Mouse (Mus musculus) B cell, adult 2 months (primary cell): ENCODE data around the gene Kat8.
"Not testable (repeated sequence)": the region's sequence is repeated elsewhere in the genome, so short reads cannot be mapped to it uniquely, and the experiment has no call there.

Experiments used
- DNase-seq, 2 experiments: peaks; one replicate each; pipeline ENCODE4 v3.0.0; 2022

Gene Kat8

DNA sequence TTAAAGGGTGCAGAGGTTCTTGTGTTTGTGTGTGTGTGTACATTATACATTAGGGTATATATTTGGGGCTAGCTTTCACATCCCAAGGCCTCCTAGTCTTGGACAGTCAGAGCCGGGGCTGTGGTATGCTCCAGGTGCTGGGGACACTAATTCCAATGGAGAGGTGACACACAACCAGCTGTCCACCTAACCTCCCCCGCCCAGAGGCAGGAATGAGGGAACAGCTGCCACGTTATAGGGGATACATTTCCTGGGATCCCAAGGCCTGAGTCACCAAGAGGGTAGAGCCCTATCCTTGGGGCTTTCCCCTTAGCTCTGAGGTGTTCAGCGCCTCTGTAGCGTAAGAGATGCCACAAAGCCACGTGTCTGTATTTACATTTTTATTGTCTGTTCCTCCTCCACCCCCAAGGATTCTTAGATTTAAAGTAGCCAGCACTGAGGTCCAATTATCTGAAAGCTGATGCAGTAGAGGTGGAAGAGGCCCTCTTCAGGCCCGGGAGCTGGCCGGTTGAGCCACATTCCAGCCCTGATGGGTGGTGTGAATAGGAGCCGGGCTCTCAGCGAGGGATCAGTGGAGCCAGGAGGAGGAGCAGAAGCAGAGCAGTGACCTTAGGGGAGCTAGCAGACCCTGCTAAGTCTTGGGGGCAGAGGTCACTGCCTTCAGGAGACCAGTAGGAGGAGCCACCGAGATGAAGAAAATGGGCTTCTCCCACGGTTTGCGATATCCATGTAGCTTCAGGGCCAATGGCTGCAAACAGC, 20.1 kb downstream of the Kat8 start:
- DNase-seq: no peak

GRCm38 (mm10) chr7:127934075-127934474, 21.8 kb downstream of the Kat8 start:
- no peak for DNase-seq

- DNase-seq: peak; percentile 97
These were observed 22.9 kb downstream of the Kat8 start for GRCm38 (mm10) chr7:127935028-127935722.

DNA sequence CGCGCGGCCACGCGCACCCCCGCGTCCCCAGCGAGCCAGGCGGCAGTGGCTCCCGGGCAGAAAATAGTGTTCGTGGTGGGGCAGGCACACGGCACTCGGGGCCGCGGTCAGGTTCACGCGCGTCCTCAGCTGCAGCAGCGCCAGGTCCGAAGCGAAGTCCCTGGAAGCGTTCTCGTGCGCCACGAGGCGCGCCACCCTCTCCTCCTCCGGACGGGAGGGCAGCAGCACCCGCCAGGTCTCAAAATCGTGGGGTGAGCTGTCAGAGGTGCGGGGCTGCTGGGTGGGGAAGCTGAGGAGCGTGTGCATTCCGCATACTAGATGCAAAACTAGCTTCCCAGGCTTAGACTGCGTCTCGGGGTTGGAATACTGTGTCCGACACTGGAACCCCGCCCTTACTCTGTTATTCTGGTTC, 23.4 kb downstream of the Kat8 start:
- no peak for DNase-seq

DNA sequence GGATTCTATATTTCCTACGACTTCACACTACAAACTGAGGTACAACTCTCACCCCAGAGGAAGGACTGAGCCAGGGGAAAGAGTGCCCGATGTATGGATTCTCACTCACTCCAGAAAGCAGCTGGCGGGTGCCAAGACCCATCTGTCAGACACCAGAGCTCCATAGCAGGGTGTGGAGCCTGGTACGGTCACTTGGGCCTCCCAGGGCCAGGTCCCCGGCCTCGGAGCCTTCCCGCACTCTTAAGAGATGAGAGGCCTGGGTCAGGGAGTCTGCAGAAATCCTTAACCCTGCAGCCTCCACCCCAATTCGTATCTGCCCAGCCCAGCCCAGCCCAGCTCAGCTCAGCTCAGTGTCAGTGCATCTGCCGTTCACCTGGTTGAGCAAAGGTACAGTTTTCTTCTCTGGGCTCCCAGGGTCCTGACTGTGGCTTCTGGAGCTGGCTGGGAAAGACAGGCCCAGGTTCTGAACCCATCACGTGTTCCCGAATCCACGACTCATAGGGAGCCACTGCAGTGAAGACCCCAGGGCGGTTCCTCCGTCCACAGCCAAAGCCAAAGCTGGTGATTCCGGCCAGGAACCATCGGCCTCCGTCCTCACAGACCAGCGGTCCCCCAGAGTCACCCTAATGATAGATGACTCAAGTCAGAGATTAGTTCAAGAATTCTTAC, 24.0 kb downstream of the Kat8 start:
- no peak for DNase-seq

DNA sequence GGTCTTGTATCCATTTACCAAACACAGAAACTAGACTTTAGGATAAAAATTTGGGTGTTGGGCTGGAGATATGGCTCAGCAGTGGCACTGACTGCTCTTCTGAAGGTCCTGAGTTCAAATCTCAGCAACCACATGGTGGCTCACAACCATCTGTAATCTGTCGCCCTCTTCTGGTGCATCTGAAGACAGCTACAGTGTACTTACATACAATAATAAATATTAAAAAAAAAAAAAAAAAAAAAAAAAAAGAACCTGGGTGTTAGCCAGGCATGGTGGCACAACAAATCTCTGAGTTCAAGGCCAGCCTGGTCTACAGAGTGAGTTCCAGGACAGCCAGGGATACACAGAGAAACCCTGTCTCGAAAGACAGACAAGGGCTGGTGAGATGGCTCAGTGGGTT, 29.8 kb downstream of the Kat8 start:
- DNase-seq: not testable (repeated sequence)

- no peak for DNase-seq
These were observed 32.3 kb downstream of the Kat8 start for GRCm38 (mm10) chr7:127944614-127945013.

- DNase-seq: no peak
These were observed 34.2 kb downstream of the Kat8 start, which contains the start of gene Prss36 for GRCm38 (mm10) chr7:127946470-127947023. Gene Prss36, minus strand, starts transcription at chr7:127946725.

- no peak for DNase-seq
These were observed 40.7 kb downstream of the Kat8 start for GRCm38 (mm10) chr7:127952864-127953581.

GRCm38 (mm10) chr7:127959364-127959763, 47.0 kb downstream of the Kat8 start:
- no peak for DNase-seq

- DNase-seq: peak in 1 of 2 experiments; percentile 16
These were observed 54.1 kb downstream of the Kat8 start for GRCm38 (mm10) chr7:127966371-127966918.

DNA sequence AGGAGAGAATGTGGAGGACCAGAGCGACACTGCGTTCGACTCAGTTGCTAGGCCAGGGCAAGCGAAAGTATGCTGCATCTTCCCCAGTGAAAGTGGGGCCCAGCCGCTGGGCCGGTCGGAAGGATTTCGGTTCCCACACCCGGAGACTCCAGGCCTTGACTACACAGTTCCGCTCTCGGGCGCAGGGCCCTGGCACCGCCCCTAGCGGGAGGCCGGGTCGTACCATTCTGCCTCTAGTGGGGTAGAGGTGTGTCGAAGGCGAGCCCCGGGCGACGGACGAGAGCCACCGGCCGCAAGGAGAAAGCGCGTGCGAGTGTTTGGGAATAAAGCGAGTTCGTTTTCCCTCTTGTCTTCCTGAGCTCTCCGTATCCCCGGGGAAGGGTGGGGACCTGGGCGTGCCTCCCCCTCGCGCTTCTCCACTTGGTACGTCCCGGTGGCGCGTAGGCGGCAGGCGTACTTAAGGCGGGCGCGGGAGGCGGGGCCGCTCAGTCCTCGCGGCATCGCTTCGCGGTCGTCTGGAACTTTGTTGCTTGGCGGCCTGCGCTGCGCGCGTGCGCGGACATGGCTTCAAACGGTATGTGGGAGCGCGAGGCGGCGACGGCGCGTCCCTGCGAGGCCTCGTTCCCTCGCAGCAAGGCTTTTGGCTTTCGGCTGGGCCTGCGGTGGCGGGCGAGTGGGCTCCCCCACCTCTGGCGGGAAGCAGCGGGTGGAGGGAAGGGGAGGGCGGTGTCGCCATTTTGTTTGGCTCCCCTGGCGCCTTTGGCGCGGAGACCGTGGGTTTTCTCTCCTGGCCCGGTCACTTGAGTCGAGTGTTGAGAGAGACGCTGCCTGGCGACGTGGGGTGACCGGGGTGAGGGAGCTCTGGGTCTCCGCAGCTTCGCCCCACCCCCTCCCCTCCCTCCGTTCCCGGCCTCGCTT, 54.9 kb downstream of the Kat8 start, which contains the start of gene Fus:
Fus (plus strand) TSS at position 454 of the 918 bp plus-strand sequence.
- DNase-seq: peak; percentile 98 to 99

DNA sequence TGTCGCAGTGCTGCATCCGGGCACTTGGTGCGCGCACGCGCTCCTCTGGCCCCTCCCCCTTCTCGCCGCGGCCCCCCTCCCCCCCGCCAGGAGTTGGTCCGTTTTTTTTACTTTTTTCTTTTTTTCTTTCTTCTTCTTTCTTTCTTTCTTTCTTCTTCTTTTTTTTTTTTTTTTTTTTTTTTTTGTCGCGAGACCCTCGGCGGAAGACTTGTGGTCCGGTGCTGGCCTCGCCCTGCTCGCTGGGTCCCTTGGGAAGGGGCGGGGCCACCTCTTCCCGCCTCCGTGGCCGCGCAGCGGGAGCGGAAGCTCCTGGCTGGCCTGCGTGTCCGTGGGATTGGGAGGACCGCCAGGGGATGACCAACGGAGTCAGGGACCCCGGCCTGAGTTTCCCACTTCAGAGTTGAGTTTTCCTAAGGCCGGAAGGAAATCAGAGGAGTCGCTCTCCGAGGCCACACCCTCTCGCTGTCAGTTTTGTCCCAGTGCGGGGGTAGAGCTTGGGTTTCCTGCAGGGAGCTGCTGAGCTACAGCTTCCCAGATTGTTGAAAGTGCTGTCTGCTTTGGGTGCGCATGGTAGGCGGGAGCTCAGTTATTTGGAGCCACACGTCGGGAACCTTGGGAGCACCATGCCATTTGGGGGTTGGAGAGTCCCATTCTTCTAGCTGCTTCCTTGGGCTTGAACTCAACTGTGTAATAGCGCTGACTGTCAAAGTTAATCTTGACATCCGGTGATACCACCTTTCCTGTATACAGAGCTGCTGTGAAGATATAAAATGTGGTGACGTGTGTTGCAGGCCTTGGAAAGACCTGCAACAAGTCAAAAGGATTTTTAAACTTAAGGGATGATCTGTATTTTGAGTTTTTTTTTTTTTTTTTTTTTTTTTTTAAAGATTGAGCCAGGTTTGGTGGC, 55.9 kb downstream of the Kat8 start:
- peak; percentile 67 to 72 for DNase-seq

DNA sequence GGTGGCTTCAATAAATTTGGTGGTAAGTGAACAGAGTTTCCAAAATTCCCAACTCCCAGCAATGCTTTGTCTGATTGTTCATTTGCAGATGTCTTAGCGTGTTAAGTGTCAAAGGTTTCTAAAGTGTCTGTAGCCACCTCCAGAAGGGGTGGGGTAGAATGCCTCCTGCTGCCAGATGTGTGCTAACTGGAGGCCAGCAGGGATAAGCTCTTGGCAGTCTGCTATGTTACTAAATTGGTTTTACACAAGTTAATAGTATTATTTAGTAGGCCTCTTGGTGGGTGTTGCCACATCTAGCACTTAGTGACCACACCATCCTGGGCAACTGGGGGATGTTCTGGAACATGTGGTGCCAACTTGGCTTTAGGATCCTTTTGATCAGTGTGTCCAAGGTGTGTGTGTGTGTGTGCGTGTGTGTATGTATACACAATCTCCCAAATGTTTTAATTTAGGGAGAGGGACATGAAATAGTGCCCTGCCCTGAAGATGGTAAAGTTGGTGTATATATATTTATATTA, 62.2 kb downstream of the Kat8 start:
- DNase-seq: no peak
